Mouse (Mus musculus): ENCODE results near the gene Mob1b. TPM values are rescaled to one million over a fixed set of nuclear protein-coding genes. Genes with fewer than 3 reads are reported as not detected.

Mob1b gene
- polyA plus RNA-seq, 1 experiment, result 6.7 TPM

GRCm38 (mm10) chr5:88753199-88753598, 32.5 kb downstream of the Mob1b start:
- 68% methylated on average over 4 of the region's 4 CpGs for WGBS
- Histone ChIP-seq H3K27ac (ENCODE audit: insufficient read depth, low read depth, low read length) (no peak overlapping the region), H3K4me1 (ENCODE audit: control insufficient read depth, insufficient read depth, low read length) (no peaks in the 10 kb centered on the region), H3K36me3 (ENCODE audit: control insufficient read depth, insufficient read depth, low read length) (no peaks in the 10 kb centered on the region), H3K4me3 (ENCODE audit: insufficient read depth, low read depth, low read length) (no peak overlapping the region), H3K27me3 (replicated peaks; ENCODE audit: control insufficient read depth, insufficient read depth, low read length) (no peaks in the 10 kb centered on the region)
- no peak for DNase-seq
- no peak for TF ChIP-seq CTCF (conservative IDR thresholded peaks at IDR 0.05; ENCODE audit: insufficient read depth, insufficient read length, low read depth, low read length)
- no peak for TF ChIP-seq POLR2A (IDR thresholded peaks at IDR 0.05; ENCODE audit: low read depth, low read length)

- no peak overlapping the region for H3K27ac ChIP-seq (ENCODE audit: insufficient read depth, low read depth, low read length)
- 90% methylated on average over 5 of the region's 5 CpGs for WGBS
Measured at GRCm38 (mm10) chr5:88762611-88763010, 42.0 kb downstream of the Mob1b start.

GRCm38 (mm10) chr5:88764430-88764986, 43.9 kb downstream of the Mob1b start:
- Histone ChIP-seq H3K36me3 (ENCODE audit: control insufficient read depth, insufficient read depth, low read length) (no peaks in the 10 kb centered on the region), H3K4me1 (ENCODE audit: control insufficient read depth, insufficient read depth, low read length) (peaks cover 4% of the 10 kb centered on the region; the same call in 1 of the 2 replicates), H3K27me3 (replicated peaks; ENCODE audit: control insufficient read depth, insufficient read depth, low read length) (no peaks in the 10 kb centered on the region), H3K4me3 (ENCODE audit: insufficient read depth, low read depth, low read length) (peak overlapping the region; percentile 95), H3K27ac (ENCODE audit: insufficient read depth, low read depth, low read length) (peak overlapping the region; percentile 12; the same call in 1 of the 2 replicates)
- WGBS, result 1% methylated on average over 23 of the region's 23 CpGs
- no peak for DNase-seq
- TF ChIP-seq CTCF (conservative IDR thresholded peaks at IDR 0.05; ENCODE audit: insufficient read depth, insufficient read length, low read depth, low read length), result no peak

More at GRCm38 (mm10) chr5:88762611-88763010, 42.0 kb downstream of the Mob1b start:
- peaks cover 4% of the 10 kb centered on the region; the same call in 1 of the 2 replicates for H3K4me1 ChIP-seq (ENCODE audit: control insufficient read depth, insufficient read depth, low read length)
- no peak overlapping the region for H3K4me3 ChIP-seq (ENCODE audit: insufficient read depth, low read depth, low read length)
- no peaks in the 10 kb centered on the region for H3K27me3 ChIP-seq (replicated peaks; ENCODE audit: control insufficient read depth, insufficient read depth, low read length)
- TF ChIP-seq POLR2A (IDR thresholded peaks at IDR 0.05; ENCODE audit: low read depth, low read length) (no peak), CTCF (conservative IDR thresholded peaks at IDR 0.05; ENCODE audit: insufficient read depth, insufficient read length, low read depth, low read length) (no peak)
- no peaks in the 10 kb centered on the region for H3K36me3 ChIP-seq (ENCODE audit: control insufficient read depth, insufficient read depth, low read length)
- no peak for DNase-seq

- Histone ChIP-seq H3K4me3 (ENCODE audit: insufficient read depth, low read depth, low read length) (peak within 1 kb of the TSS; percentile 95), H3K4me1 (ENCODE audit: control insufficient read depth, insufficient read depth, low read length) (peaks cover 4% of the 10 kb centered on the region; the same call in 1 of the 2 replicates), H3K27ac (ENCODE audit: insufficient read depth, low read depth, low read length) (peak within 1 kb of the TSS; percentile 54), H3K27me3 (replicated peaks; ENCODE audit: control insufficient read depth, insufficient read depth, low read length) (no peaks in the 10 kb centered on the region), H3K36me3 (ENCODE audit: control insufficient read depth, insufficient read depth, low read length) (no peaks in the 10 kb centered on the region)
- under 1% methylated on average over 51 of the region's 51 CpGs for whole genome bisulfite sequencing
- DNase-seq, result peak; percentile 99
- peak; percentile 21 for TF ChIP-seq POLR2A (IDR thresholded peaks at IDR 0.05; ENCODE audit: low read depth, low read length)
- no peak for TF ChIP-seq CTCF (conservative IDR thresholded peaks at IDR 0.05; ENCODE audit: insufficient read depth, insufficient read length, low read depth, low read length)
Measured at GRCm38 (mm10) chr5:88764987-88765481, 44.4 kb downstream of the Mob1b start, which contains the start of gene Dck. Gene Dck, plus strand, starts transcription at chr5:88764996.

- WGBS, result 23% methylated on average over 6 of the region's 6 CpGs
- DNase-seq, result no peak
- Histone ChIP-seq H3K27me3 (replicated peaks; ENCODE audit: control insufficient read depth, insufficient read depth, low read length) (no peaks in the 10 kb centered on the region), H3K27ac (ENCODE audit: insufficient read depth, low read depth, low read length) (no peak overlapping the region; the same call in 1 of the 2 replicates), H3K36me3 (ENCODE audit: control insufficient read depth, insufficient read depth, low read length) (no peaks in the 10 kb centered on the region), H3K4me1 (ENCODE audit: control insufficient read depth, insufficient read depth, low read length) (peaks cover 4% of the 10 kb centered on the region; the same call in 1 of the 2 replicates), H3K4me3 (ENCODE audit: insufficient read depth, low read depth, low read length) (peak overlapping the region; percentile 95)
- TF ChIP-seq CTCF (conservative IDR thresholded peaks at IDR 0.05; ENCODE audit: insufficient read depth, insufficient read length, low read depth, low read length), result no peak
- no peak for TF ChIP-seq POLR2A (IDR thresholded peaks at IDR 0.05; ENCODE audit: low read depth, low read length)
Measured at GRCm38 (mm10) chr5:88765587-88765986, 44.9 kb downstream of the Mob1b start.

GRCm38 (mm10) chr5:88766121-88766520, 45.5 kb downstream of the Mob1b start:
- Histone ChIP-seq H3K27me3 (replicated peaks; ENCODE audit: control insufficient read depth, insufficient read depth, low read length) (no peaks in the 10 kb centered on the region), H3K27ac (ENCODE audit: insufficient read depth, low read depth, low read length) (no peak overlapping the region), H3K4me1 (ENCODE audit: control insufficient read depth, insufficient read depth, low read length) (peaks cover 4% of the 10 kb centered on the region; the same call in 1 of the 2 replicates), H3K4me3 (ENCODE audit: insufficient read depth, low read depth, low read length) (no peak overlapping the region), H3K36me3 (ENCODE audit: control insufficient read depth, insufficient read depth, low read length) (no peaks in the 10 kb centered on the region)
- no peak for TF ChIP-seq CTCF (conservative IDR thresholded peaks at IDR 0.05; ENCODE audit: insufficient read depth, insufficient read length, low read depth, low read length)
- no peak for TF ChIP-seq POLR2A (IDR thresholded peaks at IDR 0.05; ENCODE audit: low read depth, low read length)
- WGBS, result 56% methylated on average over 6 of the region's 6 CpGs
- no peak for DNase-seq

GRCm38 (mm10) chr5:88766863-88767262, 46.2 kb downstream of the Mob1b start:
- no peak for TF ChIP-seq POLR2A (IDR thresholded peaks at IDR 0.05; ENCODE audit: low read depth, low read length)
- no peak for TF ChIP-seq CTCF (conservative IDR thresholded peaks at IDR 0.05; ENCODE audit: insufficient read depth, insufficient read length, low read depth, low read length)
- no peak for DNase-seq
- 95% methylated on average over 5 of the region's 5 CpGs for WGBS

More at GRCm38 (mm10) chr5:88766863-88767262, 46.2 kb downstream of the Mob1b start:
- no peaks in the 10 kb centered on the region for H3K36me3 ChIP-seq (ENCODE audit: control insufficient read depth, insufficient read depth, low read length)
- peaks cover 4% of the 10 kb centered on the region; the same call in 1 of the 2 replicates for H3K4me1 ChIP-seq (ENCODE audit: control insufficient read depth, insufficient read depth, low read length)
- no peak overlapping the region for H3K27ac ChIP-seq (ENCODE audit: insufficient read depth, low read depth, low read length)
- H3K4me3 ChIP-seq (ENCODE audit: insufficient read depth, low read depth, low read length), result no peak overlapping the region
- no peaks in the 10 kb centered on the region for H3K27me3 ChIP-seq (replicated peaks; ENCODE audit: control insufficient read depth, insufficient read depth, low read length)

All from kidney, adult 2 months (tissue).